Mouse (Mus musculus): Measurements from ENCODE around the gene Ptch1. TPM values are rescaled to one million over a fixed set of nuclear protein-coding genes. Genes with fewer than 3 reads are reported as not detected.

The Ptch1 gene
- polyA plus RNA-seq, 1 experiment, result 22.3 TPM

GRCm38 (mm10) chr13:63544119-63544966, 29.1 kb downstream of the Ptch1 start:
- H3K4me1 ChIP-seq (ENCODE audit: control insufficient read depth, insufficient read depth, low read length), result peaks cover 3% of the 10 kb centered on the region
- TF ChIP-seq POLR2A (IDR thresholded peaks at IDR 0.05; ENCODE audit: extremely low read depth, insufficient read depth, low read length) (no peak), CTCF (IDR thresholded peaks at IDR 0.05; ENCODE audit: extremely low read depth, insufficient read depth, low read length) (no peak)
- no peak overlapping the region for H3K27ac ChIP-seq (ENCODE audit: insufficient read depth, low read length)
- no peak overlapping the region for H3K4me3 ChIP-seq (ENCODE audit: insufficient read depth, low read length)

- H3K4me1 ChIP-seq (ENCODE audit: control insufficient read depth, insufficient read depth, low read length), result peaks cover under 1% of the 10 kb centered on the region
- TF ChIP-seq CTCF (IDR thresholded peaks at IDR 0.05; ENCODE audit: extremely low read depth, insufficient read depth, low read length), result no peak
- TF ChIP-seq POLR2A (IDR thresholded peaks at IDR 0.05; ENCODE audit: extremely low read depth, insufficient read depth, low read length), result no peak
- H3K4me3 ChIP-seq (ENCODE audit: insufficient read depth, low read length), result no peak overlapping the region
- H3K27ac ChIP-seq (ENCODE audit: insufficient read depth, low read length), result 0 out of 2 replicates have a peak overlapping the region, but pooled peaks have one; percentile 45
Measured at GRCm38 (mm10) chr13:63543459-63543858, 29.9 kb downstream of the Ptch1 start.

GRCm38 (mm10) chr13:63542796-63543384, 30.5 kb downstream of the Ptch1 start:
- no peak overlapping the region for H3K27ac ChIP-seq (ENCODE audit: insufficient read depth, low read length)

GRCm38 (mm10) chr13:63541510-63541909, 31.9 kb downstream of the Ptch1 start:
- no peak for TF ChIP-seq CTCF (IDR thresholded peaks at IDR 0.05; ENCODE audit: extremely low read depth, insufficient read depth, low read length)
- TF ChIP-seq POLR2A (IDR thresholded peaks at IDR 0.05; ENCODE audit: extremely low read depth, insufficient read depth, low read length), result no peak
- no peak overlapping the region for H3K27ac ChIP-seq (ENCODE audit: insufficient read depth, low read length)
- H3K4me1 ChIP-seq (ENCODE audit: control insufficient read depth, insufficient read depth, low read length), result no peaks in the 10 kb centered on the region
- H3K4me3 ChIP-seq (ENCODE audit: insufficient read depth, low read length), result no peak overlapping the region

More at GRCm38 (mm10) chr13:63542796-63543384, 30.5 kb downstream of the Ptch1 start:
- TF ChIP-seq CTCF (IDR thresholded peaks at IDR 0.05; ENCODE audit: extremely low read depth, insufficient read depth, low read length) (no peak), POLR2A (IDR thresholded peaks at IDR 0.05; ENCODE audit: extremely low read depth, insufficient read depth, low read length) (no peak)
- Histone ChIP-seq H3K4me1 (ENCODE audit: control insufficient read depth, insufficient read depth, low read length) (no peaks in the 10 kb centered on the region), H3K4me3 (ENCODE audit: insufficient read depth, low read length) (no peak overlapping the region)

GRCm38 (mm10) chr13:63540584-63540983, 32.8 kb downstream of the Ptch1 start:
- no peak for TF ChIP-seq POLR2A (IDR thresholded peaks at IDR 0.05; ENCODE audit: extremely low read depth, insufficient read depth, low read length)
- Histone ChIP-seq H3K27ac (ENCODE audit: insufficient read depth, low read length) (no peak overlapping the region), H3K4me3 (ENCODE audit: insufficient read depth, low read length) (no peak overlapping the region), H3K4me1 (ENCODE audit: control insufficient read depth, insufficient read depth, low read length) (no peaks in the 10 kb centered on the region)

GRCm38 (mm10) chr13:63534981-63535380, 38.4 kb downstream of the Ptch1 start:
- Histone ChIP-seq H3K4me3 (ENCODE audit: insufficient read depth, low read length) (no peak overlapping the region), H3K4me1 (ENCODE audit: control insufficient read depth, insufficient read depth, low read length) (no peaks in the 10 kb centered on the region), H3K27ac (ENCODE audit: insufficient read depth, low read length) (no peak overlapping the region)
- no peak for TF ChIP-seq CTCF (IDR thresholded peaks at IDR 0.05; ENCODE audit: extremely low read depth, insufficient read depth, low read length)
- TF ChIP-seq POLR2A (IDR thresholded peaks at IDR 0.05; ENCODE audit: extremely low read depth, insufficient read depth, low read length), result no peak

- Histone ChIP-seq H3K27ac (ENCODE audit: insufficient read depth, low read length) (no peak overlapping the region), H3K4me3 (ENCODE audit: insufficient read depth, low read length) (no peak overlapping the region), H3K4me1 (ENCODE audit: control insufficient read depth, insufficient read depth, low read length) (no peaks in the 10 kb centered on the region)
- TF ChIP-seq POLR2A (IDR thresholded peaks at IDR 0.05; ENCODE audit: extremely low read depth, insufficient read depth, low read length) (no peak), CTCF (IDR thresholded peaks at IDR 0.05; ENCODE audit: extremely low read depth, insufficient read depth, low read length) (no peak)
Measured at GRCm38 (mm10) chr13:63530857-63531256, 42.5 kb downstream of the Ptch1 start.

GRCm38 (mm10) chr13:63530371-63530764, 43.0 kb downstream of the Ptch1 start:
- no peak for TF ChIP-seq POLR2A (IDR thresholded peaks at IDR 0.05; ENCODE audit: extremely low read depth, insufficient read depth, low read length)
- no peak for TF ChIP-seq CTCF (IDR thresholded peaks at IDR 0.05; ENCODE audit: extremely low read depth, insufficient read depth, low read length)
- Histone ChIP-seq H3K4me1 (ENCODE audit: control insufficient read depth, insufficient read depth, low read length) (no peaks in the 10 kb centered on the region), H3K27ac (ENCODE audit: insufficient read depth, low read length) (no peak overlapping the region), H3K4me3 (ENCODE audit: insufficient read depth, low read length) (no peak overlapping the region)

- no peak overlapping the region for H3K27ac ChIP-seq (ENCODE audit: insufficient read depth, low read length)
- TF ChIP-seq POLR2A (IDR thresholded peaks at IDR 0.05; ENCODE audit: extremely low read depth, insufficient read depth, low read length) (no peak), CTCF (IDR thresholded peaks at IDR 0.05; ENCODE audit: extremely low read depth, insufficient read depth, low read length) (no peak)
- no peak overlapping the region for H3K4me3 ChIP-seq (ENCODE audit: insufficient read depth, low read length)
- no peaks in the 10 kb centered on the region for H3K4me1 ChIP-seq (ENCODE audit: control insufficient read depth, insufficient read depth, low read length)
Measured at GRCm38 (mm10) chr13:63529602-63530370, 43.6 kb downstream of the Ptch1 start.
